Comparison of ENCODE assay signal across 16 mouse cellular contexts in genomic region chr13:91094851-91095250, GRCm38 (mm10).
DNase-seq lines count a peak whose midpoint lies in the region; ATAC-seq lines count a peak whose summit lies in the region.
"Had no signal": no experiment of that assay in that cellular context is flagged by ENCODE, and none has a peak within 500 bp of the region (broad histone marks: within the 10 kb centered on the region; RNA-seq: fewer than 3 reads in every experiment).

No protein-coding gene starts in this region.

- H3K4me2 ChIP-seq in kidney, embryonic 14.5 days (replicated peaks; ENCODE audit: low read depth, low read length): no peak overlapping the region
- peak overlapping the region; percentile 49; the same call in 1 of the 2 replicates for H3K4me2 ChIP-seq in embryonic facial prominence, embryonic 13.5 days
- H3K4me2 ChIP-seq: neural tube, embryonic 12.5 days had no signal

- WGBS in kidney, embryonic 14.5 days: 79% methylated on average over 4 of the region's 4 CpGs
- 92% methylated on average over 4 of the region's 4 CpGs for WGBS in embryonic facial prominence, embryonic 10.5 days
- WGBS in embryonic facial prominence, embryonic 13.5 days: 84% methylated on average over 4 of the region's 4 CpGs

- no peak overlapping the region for H3K4me3 ChIP-seq in kidney, embryonic 14.5 days (ENCODE audit: low read length)
- no peak overlapping the region for H3K4me3 ChIP-seq in embryonic facial prominence, embryonic 10.5 days
- H3K4me3 ChIP-seq in embryonic facial prominence, embryonic 13.5 days: no peak overlapping the region
- H3K4me3 ChIP-seq: forebrain, embryonic 10.5 days; heart, embryonic 10.5 days; neural tube, embryonic 12.5 days had no signal

- no peak for ATAC-seq in kidney, embryonic 14.5 days (ENCODE audit: low FRiP score, low TSS enrichment)
- ATAC-seq in embryonic facial prominence, embryonic 13.5 days (ENCODE audit: insufficient number of reproducible peaks, insufficient read depth, low FRiP score, low TSS enrichment, low read depth): no peak
- ATAC-seq: Patski had no signal

- H3K9me3 ChIP-seq in kidney, embryonic 14.5 days (ENCODE audit: control insufficient read depth, low read length): no peaks in the 10 kb centered on the region
- H3K9me3 ChIP-seq in embryonic facial prominence, embryonic 10.5 days: no peaks in the 10 kb centered on the region
- no peaks in the 10 kb centered on the region for H3K9me3 ChIP-seq in embryonic facial prominence, embryonic 13.5 days
- H3K9me3 ChIP-seq: forebrain, embryonic 10.5 days; heart, embryonic 10.5 days; neural tube, embryonic 12.5 days had no signal

- H3K4me1 ChIP-seq in kidney, embryonic 14.5 days (ENCODE audit: control insufficient read depth, insufficient read depth, low read length): 0 out of 2 replicates have a peak, but pooled peaks cover 7% of the 10 kb centered on the region
- peaks cover 28% of the 10 kb centered on the region for H3K4me1 ChIP-seq in embryonic facial prominence, embryonic 10.5 days
- H3K4me1 ChIP-seq in embryonic facial prominence, embryonic 13.5 days: peaks cover 17% of the 10 kb centered on the region
- H3K4me1 ChIP-seq: neural tube, embryonic 12.5 days had no signal

- no peaks in the 10 kb centered on the region for H3K27me3 ChIP-seq in kidney, embryonic 14.5 days (ENCODE audit: control insufficient read depth, insufficient read depth, low read length)
- no peaks in the 10 kb centered on the region for H3K27me3 ChIP-seq in embryonic facial prominence, embryonic 10.5 days (replicated peaks; ENCODE audit: low read depth, poor library complexity, severe bottlenecking)
- H3K27me3 ChIP-seq in embryonic facial prominence, embryonic 13.5 days: no peaks in the 10 kb centered on the region
- H3K27me3 ChIP-seq: neural tube, embryonic 12.5 days; Patski had no signal

- H3K36me3 ChIP-seq in kidney, embryonic 14.5 days (ENCODE audit: control insufficient read depth, insufficient read depth, low read length): no peaks in the 10 kb centered on the region
- H3K36me3 ChIP-seq in embryonic facial prominence, embryonic 10.5 days (replicated peaks): no peaks in the 10 kb centered on the region
- H3K36me3 ChIP-seq in embryonic facial prominence, embryonic 13.5 days: no peaks in the 10 kb centered on the region
- H3K36me3 ChIP-seq: forebrain, embryonic 10.5 days; heart, embryonic 10.5 days; neural tube, embryonic 12.5 days had no signal

- DNase-seq in kidney, adult 8-10 months: peak; percentile 33 to 37
- DNase-seq in embryonic facial prominence, embryonic 10.5 days (ENCODE audit: low spot score): no peak
- DNase-seq in kidney, postnatal 14 days: peak; percentile 38
- no peak for DNase-seq in ovary, postnatal 36 days (ENCODE audit: low spot score)
- no peak for DNase-seq in yolk sac, embryonic 10.5 days (ENCODE audit: low spot score)
- DNase-seq in retina, embryonic 14.5 days (ENCODE audit: low spot score): no peak
- DNase-seq: adrenal gland, postnatal 36 days; cerebellum, adult 2 months; liver; lung, adult 18-20 months had no signal

- no peak overlapping the region for H3K27ac ChIP-seq in kidney, embryonic 14.5 days (ENCODE audit: low read depth, low read length)
- peak overlapping the region; percentile 78 for H3K27ac ChIP-seq in embryonic facial prominence, embryonic 10.5 days (replicated peaks)
- peak overlapping the region; percentile 94 for H3K27ac ChIP-seq in embryonic facial prominence, embryonic 13.5 days
- H3K27ac ChIP-seq: neural tube, embryonic 12.5 days had no signal

- H3K9ac ChIP-seq in kidney, embryonic 14.5 days (ENCODE audit: low read depth, low read length): no peak overlapping the region
- no peak overlapping the region for H3K9ac ChIP-seq in embryonic facial prominence, embryonic 13.5 days
- H3K9ac ChIP-seq: neural tube, embryonic 12.5 days had no signal

Comparison
In these comparisons a context has a peak if more than half of its experiments do, and no peak if none do; other contexts are left out.
1. DNase-seq: peak in kidney, adult 8-10 months (2 of 2) and kidney, postnatal 14 days (single experiment); none in embryonic facial prominence, embryonic 10.5 days (single experiment), ovary, postnatal 36 days (single experiment), yolk sac, embryonic 10.5 days (single experiment) and retina, embryonic 14.5 days (single experiment).